10 mouse cellular contexts compared by ENCODE assay signal in genomic region chr10:98624681-98625321, GRCm38 (mm10).
DNase-seq lines count a peak whose midpoint lies in the region; ATAC-seq and TF ChIP-seq lines count a peak whose summit lies in the region.
"Had no signal": no experiment of that assay in that cellular context is flagged by ENCODE, and none has a peak within 500 bp of the region (broad histone marks: within the 10 kb centered on the region; RNA-seq: fewer than 3 reads in every experiment).

No protein-coding gene starts in this region.

- no peaks in the 10 kb centered on the region for H3K4me1 ChIP-seq in hindbrain, embryonic 16.5 days (ENCODE audit: control insufficient read depth, insufficient read depth, low read depth, low read length)
- no peaks in the 10 kb centered on the region for H3K4me1 ChIP-seq in hindbrain, embryonic 12.5 days
- no peaks in the 10 kb centered on the region for H3K4me1 ChIP-seq in stomach, embryonic 14.5 days (ENCODE audit: control insufficient read depth, insufficient read depth, low read length)
- H3K4me1 ChIP-seq in stomach, postnatal 0 days (replicated peaks; ENCODE audit: control insufficient read depth, insufficient read depth) = no peaks in the 10 kb centered on the region
- H3K4me1 ChIP-seq: limb, embryonic 15.5 days had no signal

- H3K36me3 ChIP-seq in hindbrain, embryonic 16.5 days (ENCODE audit: control insufficient read depth, insufficient read depth, low read length) = no peaks in the 10 kb centered on the region
- no peaks in the 10 kb centered on the region for H3K36me3 ChIP-seq in hindbrain, embryonic 12.5 days
- H3K36me3 ChIP-seq in stomach, embryonic 14.5 days (ENCODE audit: control insufficient read depth, insufficient read depth, low read length) = no peaks in the 10 kb centered on the region
- H3K36me3 ChIP-seq in stomach, postnatal 0 days (ENCODE audit: control insufficient read depth, insufficient read depth, low read length) = no peaks in the 10 kb centered on the region
- H3K36me3 ChIP-seq: limb, embryonic 15.5 days had no signal

- H3K4me2 ChIP-seq in hindbrain, embryonic 16.5 days (ENCODE audit: low read length) = peak overlapping the region; percentile 27
- H3K4me2 ChIP-seq in hindbrain, embryonic 12.5 days (replicated peaks) = no peak overlapping the region
- peak overlapping the region; percentile 10; the same call in 1 of the 2 replicates for H3K4me2 ChIP-seq in stomach, embryonic 14.5 days (replicated peaks; ENCODE audit: low read depth, low read length)
- H3K4me2 ChIP-seq in stomach, postnatal 0 days (replicated peaks; ENCODE audit: low read depth) = no peak overlapping the region
- H3K4me2 ChIP-seq: limb, embryonic 15.5 days had no signal

- DNase-seq in stomach, postnatal 0 days (ENCODE audit: low spot score) = no peak
- peak; percentile 78 for DNase-seq in liver
- DNase-seq in B cell, adult 2 months = no peak
- no peak for DNase-seq in layer of hippocampus, adult 11-12 months (ENCODE audit: low spot score)
- no peak for DNase-seq in urinary bladder, adult 2 months (ENCODE audit: low spot score)
- DNase-seq: kidney, adult 2 months had no signal

- 53% methylated on average over 12 of the region's 12 CpGs for WGBS in hindbrain, embryonic 16.5 days
- 71% methylated on average over 12 of the region's 12 CpGs for WGBS in hindbrain, embryonic 12.5 days
- WGBS in stomach, embryonic 14.5 days = 40% methylated on average over 12 of the region's 12 CpGs
- 42% methylated on average over 12 of the region's 12 CpGs for WGBS in stomach, postnatal 0 days

- no peaks in the 10 kb centered on the region for H3K9me3 ChIP-seq in hindbrain, embryonic 16.5 days (ENCODE audit: control insufficient read depth, low read length)
- no peaks in the 10 kb centered on the region for H3K9me3 ChIP-seq in hindbrain, embryonic 12.5 days (replicated peaks)
- H3K9me3 ChIP-seq in stomach, embryonic 14.5 days (ENCODE audit: control insufficient read depth, low read depth, low read length) = no peaks in the 10 kb centered on the region
- no peaks in the 10 kb centered on the region for H3K9me3 ChIP-seq in stomach, postnatal 0 days (ENCODE audit: control insufficient read depth, low read length)
- H3K9me3 ChIP-seq: limb, embryonic 15.5 days had no signal

- H3K4me3 ChIP-seq in hindbrain, embryonic 16.5 days (ENCODE audit: low read length) = no peak overlapping the region
- no peak overlapping the region for H3K4me3 ChIP-seq in hindbrain, embryonic 12.5 days
- no peak overlapping the region for H3K4me3 ChIP-seq in stomach, embryonic 14.5 days (ENCODE audit: low read depth, low read length)
- no peak overlapping the region for H3K4me3 ChIP-seq in stomach, postnatal 0 days (ENCODE audit: low read depth, low read length)
- H3K4me3 ChIP-seq: limb, embryonic 15.5 days had no signal

- no peak for ATAC-seq in hindbrain, embryonic 16.5 days
- ATAC-seq in hindbrain, embryonic 12.5 days (ENCODE audit: low FRiP score) = no peak
- ATAC-seq in stomach, embryonic 14.5 days (ENCODE audit: insufficient number of reproducible peaks, insufficient read depth, low FRiP score, low read depth) = peak; percentile 71; the same call in 1 of the 2 replicates
- no peak for ATAC-seq in stomach, postnatal 0 days (ENCODE audit: low FRiP score, low TSS enrichment)

- no peak overlapping the region for H3K27ac ChIP-seq in hindbrain, embryonic 16.5 days (ENCODE audit: low read depth, low read length)
- H3K27ac ChIP-seq in hindbrain, embryonic 12.5 days = no peak overlapping the region
- no peak overlapping the region for H3K27ac ChIP-seq in stomach, embryonic 14.5 days (ENCODE audit: low read length)
- no peak overlapping the region for H3K27ac ChIP-seq in stomach, postnatal 0 days (replicated peaks)
- H3K27ac ChIP-seq: limb, embryonic 15.5 days had no signal

- TF ChIP-seq EP300 in stomach, postnatal 0 days (optimal IDR thresholded peaks at IDR 0.05) = no peak

- H3K9ac ChIP-seq in hindbrain, embryonic 16.5 days (ENCODE audit: low read depth, low read length) = no peak overlapping the region
- H3K9ac ChIP-seq in hindbrain, embryonic 12.5 days = no peak overlapping the region
- H3K9ac ChIP-seq in stomach, embryonic 14.5 days (replicated peaks; ENCODE audit: low read depth, low read length) = no peak overlapping the region
- no peak overlapping the region for H3K9ac ChIP-seq in stomach, postnatal 0 days (ENCODE audit: low read length)
- H3K9ac ChIP-seq: limb, embryonic 15.5 days had no signal

- TF ChIP-seq CTCF in stomach, postnatal 0 days (IDR thresholded peaks at IDR 0.05; ENCODE audit: low read depth) = no peak

- no peaks in the 10 kb centered on the region for H3K27me3 ChIP-seq in hindbrain, embryonic 16.5 days (replicated peaks; ENCODE audit: control insufficient read depth, insufficient read depth, low read length)
- no peaks in the 10 kb centered on the region for H3K27me3 ChIP-seq in hindbrain, embryonic 12.5 days
- no peaks in the 10 kb centered on the region for H3K27me3 ChIP-seq in stomach, embryonic 14.5 days (ENCODE audit: control insufficient read depth, insufficient read depth, low read length)
- H3K27me3 ChIP-seq in stomach, postnatal 0 days (ENCODE audit: control insufficient read depth, insufficient read depth, low read length) = no peaks in the 10 kb centered on the region
- H3K27me3 ChIP-seq: limb, embryonic 15.5 days had no signal

Comparison
In these comparisons a context has a peak if more than half of its experiments do, and no peak if none do; other contexts are left out.
1. H3K4me2 ChIP-seq: peak in hindbrain, embryonic 16.5 days (single experiment) and stomach, embryonic 14.5 days (single experiment); none in hindbrain, embryonic 12.5 days (single experiment) and stomach, postnatal 0 days (single experiment).